Mouse (Mus musculus) liver, embryonic 14.5 days (tissue): ENCODE data around the gene Dnajc30. TPM values are rescaled to one million over a fixed set of nuclear protein-coding genes. Genes with fewer than 3 reads are reported as not detected.

Source experiments
- ATAC-seq: fragments of 200-750 bp; cut with Nextera tagmentation; 2 replicates; pipeline ENCODE4 v1.8.0; 2017; ENCODE audit warnings: moderate number of reproducible peaks, mild to moderate bottlenecking, moderate library complexity; ENCODE audit not compliant: insufficient read depth
- DNase-seq, 3 experiments: peaks; one replicate each; pipeline ENCODE4 v3.0.0-alpha.2; 2012 to 2013; ENCODE audit warnings: low read depth in 3 of 3, low spot score in 3 of 3
- H3K27ac ChIP-seq: fragments of 300-500 bp; sonication (generic); 2 replicates; pipeline ENCODE4 v1.5.1; 2014; ENCODE audit warnings: moderate library complexity, mild to moderate bottlenecking, control low read depth, inconsistent platforms
- H3K27me3 ChIP-seq: fragments of 300-500 bp; sonication (generic); 2 replicates; pipeline ENCODE4 v1.6.1; 2014; ENCODE audit warnings: mild to moderate bottlenecking, low read length, moderate library complexity; ENCODE audit not compliant: control insufficient read depth, insufficient read depth
- H3K36me3 ChIP-seq: fragments of 300-500 bp; sonication (generic); replicated peaks from 2 replicates; pipeline ENCODE4 v1.6.1; 2014; ENCODE audit warnings: low read depth; ENCODE audit not compliant: control insufficient read depth, insufficient read depth
- H3K4me1 ChIP-seq, 2 experiments: fragments of 200-500 bp in 1 of 2; fragments of 300-500 bp in 1 of 2; sonication (generic) in 1 of 2; replicated peaks; 2 replicates each; pipeline ENCODE4 v1.6.1; 2012 to 2014; ENCODE audit warnings: antibody characterized with exemption in 1 of 2, inconsistent platforms in 1 of 2, low read length in 1 of 2; ENCODE audit not compliant: control insufficient read depth in 2 of 2, insufficient read depth in 2 of 2
- H3K4me2 ChIP-seq: fragments of 300-500 bp; sonication (generic); 2 replicates; pipeline ENCODE4 v1.6.1; 2014; ENCODE audit warnings: low read depth, mild to moderate bottlenecking, control low read depth, moderate library complexity
- H3K4me3 ChIP-seq, 2 experiments: fragments of 200-500 bp in 1 of 2; fragments of 300-500 bp in 1 of 2; sonication (generic) in 1 of 2; 2 replicates each; pipeline ENCODE4 v1.5.1; 2012 to 2014; ENCODE audit warnings: low read depth in 2 of 2, low read length in 2 of 2, mild to moderate bottlenecking in 2 of 2, control low read depth in 1 of 2, inconsistent platforms in 1 of 2, moderate library complexity in 1 of 2; ENCODE audit not compliant: insufficient read depth in 1 of 2
- H3K9ac ChIP-seq: fragments of 300-500 bp; sonication (generic); replicated peaks from 2 replicates; pipeline ENCODE4 v1.6.1; 2014; ENCODE audit warnings: mild to moderate bottlenecking, control low read depth, moderate library complexity
- H3K9me3 ChIP-seq: fragments of 300-500 bp; sonication (generic); 2 replicates; pipeline ENCODE4 v1.6.1; 2016; ENCODE audit warnings: low read length, mixed read lengths; ENCODE audit not compliant: control insufficient read depth
- CTCF ChIP-seq: IDR thresholded peaks from 2 replicates; pipeline ENCODE4 v1.5.1; 2016; ENCODE audit warnings: antibody characterized with exemption, low read depth, control low read depth
- EP300 ChIP-seq: IDR thresholded peaks from 2 replicates; pipeline ENCODE4 v1.6.1; 2016; ENCODE audit warnings: antibody characterized with exemption, low read depth
- WGBS: fragments of 180-500 bp; shearing (Covaris S2); extraction: QIAGEN DNeasy Blood & Tissue Kit; methylation state at CpG from one replicate; pipeline ENCODE4 v1.1.7; 2014; ENCODE audit not compliant: insufficient replicate concordance; 5-methylcytosine and 5-hydroxymethylcytosine counted together
- polyA plus RNA-seq, 2 experiments: library from polyadenylated mRNA; depleted of rRNA in 1 of 2; stranded (reverse) in 1 of 2; unstranded in 1 of 2; fragments of >200 nt; fragmentation: Nextera tagmentation in 1 of 2; extraction: Ambion mirVana in 1 of 2; gene quantifications; 2 replicates each; pipeline versions ENCODE4 v1.2.1 to v1.2.3; 2012 to 2014

The Dnajc30 gene
- polyA plus RNA-seq, 2 experiments = 9.5 to 14.2 TPM

GRCm38 (mm10) chr5:135072061-135072460 lies 8.1 kb downstream of the Dnajc30 start:
- DNase-seq (no peak), ATAC-seq (no peak)
- peaks cover 7 to 9% of the 10 kb centered on the region in 2 experiments for H3K4me1 ChIP-seq
- 73% methylated on average over 2 of the region's 2 CpGs for WGBS
- no peaks in the 10 kb centered on the region for H3K36me3 ChIP-seq
- no peaks in the 10 kb centered on the region for H3K27me3 ChIP-seq
- H3K9me3 ChIP-seq = no peaks in the 10 kb centered on the region
- TF ChIP-seq EP300 (no peak), CTCF (no peak)
- H3K9ac ChIP-seq = no peak overlapping the region
- no peak overlapping the region for H3K4me2 ChIP-seq
- no peak overlapping the region for H3K27ac ChIP-seq
- H3K4me3 ChIP-seq = no peak overlapping the region

GRCm38 (mm10) chr5:135072720-135073119 lies 8.7 kb downstream of the Dnajc30 start:
- 48% methylated on average over 6 of the region's 6 CpGs for WGBS
- Histone ChIP-seq H3K27me3 (no peaks in the 10 kb centered on the region), H3K9me3 (no peaks in the 10 kb centered on the region), H3K4me2 (no peak overlapping the region), H3K4me3 (no peak overlapping the region), H3K27ac (no peak overlapping the region), H3K4me1 (peaks cover 7 to 9% of the 10 kb centered on the region in 2 experiments), H3K9ac (no peak overlapping the region), H3K36me3 (no peaks in the 10 kb centered on the region)
- TF ChIP-seq CTCF = no peak
- TF ChIP-seq EP300 = no peak
- ATAC-seq = no peak
- DNase-seq = no peak

GRCm38 (mm10) chr5:135073349-135074150 lies 9.5 kb downstream of the Dnajc30 start:
- Histone ChIP-seq H3K4me2 (no peak overlapping the region), H3K9ac (no peak overlapping the region), H3K9me3 (no peaks in the 10 kb centered on the region), H3K27me3 (no peaks in the 10 kb centered on the region), H3K4me3 (no peak overlapping the region), H3K36me3 (no peaks in the 10 kb centered on the region), H3K4me1 (peaks cover 7 to 11% of the 10 kb centered on the region in 2 experiments), H3K27ac (no peak overlapping the region)
- WGBS = 40% methylated on average over 26 of the region's 26 CpGs
- TF ChIP-seq CTCF (no peak), EP300 (no peak)
- no peak for ATAC-seq
- no peak for DNase-seq

- WGBS = 50% methylated on average over 4 of the region's 4 CpGs
- H3K36me3 ChIP-seq = no peaks in the 10 kb centered on the region
- no peaks in the 10 kb centered on the region for H3K27me3 ChIP-seq
- H3K4me1 ChIP-seq = peaks cover 3 to 7% of the 10 kb centered on the region in 2 experiments; a peak in 2 of 4 replicates
- no peak overlapping the region for H3K9ac ChIP-seq
- H3K27ac ChIP-seq = no peak overlapping the region
- no peaks in the 10 kb centered on the region for H3K9me3 ChIP-seq
- no peak overlapping the region for H3K4me3 ChIP-seq
- no peak for ATAC-seq
- H3K4me2 ChIP-seq = no peak overlapping the region
- peak; percentile 19 for TF ChIP-seq CTCF
- no peak for TF ChIP-seq EP300
- DNase-seq = no peak
Observed at GRCm38 (mm10) chr5:135075655-135076054, 11.7 kb downstream of the Dnajc30 start.

- 72% methylated on average over 14 of the region's 14 CpGs for WGBS
- no peak for ATAC-seq
Observed at GRCm38 (mm10) chr5:135076368-135076767, 12.4 kb downstream of the Dnajc30 start.

More at GRCm38 (mm10) chr5:135076368-135076767, 12.4 kb downstream of the Dnajc30 start:
- no peak overlapping the region for H3K4me2 ChIP-seq
- no peak overlapping the region for H3K9ac ChIP-seq
- H3K4me3 ChIP-seq = no peak overlapping the region
- H3K27ac ChIP-seq = no peak overlapping the region
- no peaks in the 10 kb centered on the region for H3K9me3 ChIP-seq
- H3K4me1 ChIP-seq = peaks cover 0 to 4% of the 10 kb centered on the region in 2 experiments; a peak in 1 of 4 replicates
- H3K36me3 ChIP-seq = no peaks in the 10 kb centered on the region
- TF ChIP-seq CTCF (no peak), EP300 (no peak)
- no peaks in the 10 kb centered on the region for H3K27me3 ChIP-seq
- no peak for DNase-seq
